Mouse (Mus musculus) MEL (cell line): ENCODE measurements around the gene Kit.

Source experiments
- CHD2 ChIP-seq: IDR thresholded peaks from 2 replicates; pipeline ENCODE4 v1.6.1; 2011; ENCODE audit warnings: low read length, improper control_type of control experiment
- CTCF ChIP-seq, 3 experiments: IDR thresholded peaks in 2 of 3; conservative IDR thresholded peaks in 1 of 3; 2 replicates each; pipeline ENCODE4 v1.5.1; 2011 to 2012; ENCODE audit warnings: low read length in 3 of 3, low read depth in 2 of 3, mild to moderate bottlenecking in 2 of 3, improper control_type of control experiment in 1 of 3, inconsistent platforms in 1 of 3, mixed read lengths in 1 of 3, moderate library complexity in 1 of 3; ENCODE audit not compliant: control insufficient read depth in 1 of 3, insufficient read depth in 1 of 3, poor library complexity in 1 of 3, severe bottlenecking in 1 of 3
- EP300 ChIP-seq, 2 experiments: IDR thresholded peaks; 2 replicates each; pipeline ENCODE4 v1.6.1; 2011; ENCODE audit warnings: improper control_type of control experiment in 2 of 2, low read length in 2 of 2, low read depth in 1 of 2, mild to moderate bottlenecking in 1 of 2
- GABPA ChIP-seq: IDR thresholded peaks from 2 replicates; pipeline ENCODE4 v1.6.1; 2012; ENCODE audit warnings: low read depth, mild to moderate bottlenecking, inconsistent platforms, low read length, improper control_type of control experiment, moderate library complexity
- MYB ChIP-seq: IDR thresholded peaks from 2 replicates; pipeline ENCODE4 v1.6.1; 2011; ENCODE audit warnings: mild to moderate bottlenecking, low read depth, low read length, improper control_type of control experiment
- MYC ChIP-seq: IDR thresholded peaks from 2 replicates; pipeline ENCODE4 v1.6.1; 2011; ENCODE audit warnings: low read depth, mild to moderate bottlenecking, low read length, improper control_type of control experiment, moderate library complexity
- POLR2A ChIP-seq, 2 experiments: IDR thresholded peaks; 2 replicates each; pipeline ENCODE4 v1.6.1; 2011 to 2012; ENCODE audit warnings: low read length in 2 of 2, mild to moderate bottlenecking in 2 of 2, control low read depth in 1 of 2, improper control_type of control experiment in 1 of 2, low read depth in 1 of 2, moderate library complexity in 1 of 2; ENCODE audit not compliant: control insufficient read depth in 1 of 2, insufficient read depth in 1 of 2, poor library complexity in 1 of 2
- POLR2AphosphoS5 ChIP-seq: IDR thresholded peaks from 2 replicates; pipeline ENCODE4 v1.6.1; 2012; ENCODE audit warnings: low read depth, borderline replicate concordance, mild to moderate bottlenecking, inconsistent platforms, low read length, moderate library complexity, mixed read lengths

GRCm38 (mm10) chr5:75650566-75650965 lies 75.8 kb downstream of the Kit start:
- TF ChIP-seq POLR2A (IDR thresholded peaks at IDR 0.05; ENCODE audit: control insufficient read depth in 1 of 2, insufficient read depth in 1 of 2, low read depth in 1 of 2, low read length in 2 of 2, poor library complexity in 1 of 2) (no peak), CTCF (IDR thresholded peaks at IDR 0.05 in 2 of 3, conservative IDR thresholded peaks at IDR 0.05 in 1 of 3; ENCODE audit: control insufficient read depth in 1 of 3, insufficient read depth in 1 of 3, low read depth in 2 of 3, low read length in 3 of 3, poor library complexity in 1 of 3, severe bottlenecking in 1 of 3) (no peak), POLR2AphosphoS5 (no peak), EP300 (IDR thresholded peaks at IDR 0.05; ENCODE audit: low read depth in 1 of 2, low read length in 2 of 2) (no peak), GABPA (no peak), MYB (no peak), CHD2 (no peak), MYC (no peak)
